Mouse (Mus musculus): ENCODE data around the gene Slc2a8.

DNA sequence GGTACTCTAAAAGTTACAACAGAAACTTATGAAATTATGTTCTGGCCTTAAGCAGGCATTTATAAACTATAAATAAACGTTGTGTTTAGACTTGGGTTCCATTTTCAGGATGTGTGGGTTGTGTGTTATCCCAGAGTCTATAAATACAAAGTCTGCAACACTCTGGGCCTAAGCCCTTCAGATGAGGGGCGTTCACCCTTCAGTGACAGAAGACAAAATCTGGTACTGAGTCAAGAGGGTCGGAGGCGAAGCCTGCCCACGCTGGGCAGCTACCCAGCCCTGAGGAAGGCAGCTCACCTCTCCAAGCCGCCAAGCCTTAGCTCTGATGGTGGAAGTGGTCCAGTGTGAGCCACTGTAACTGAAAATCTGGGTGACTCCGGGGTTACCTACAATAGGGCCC, 20.3 kb upstream of the Slc2a8 start:
- TF ChIP-seq CTCF (IDR thresholded peaks at IDR 0.05; ENCODE audit: borderline replicate concordance, insufficient read depth, low read depth, low read length): no peak
- no peak for TF ChIP-seq POLR2A (IDR thresholded peaks at IDR 0.05; ENCODE audit: borderline replicate concordance, insufficient read depth, low read length)

All from cerebellum, adult 2 months (tissue).